9 mouse cellular contexts compared by ENCODE assay signal in the genomic region with DNA sequence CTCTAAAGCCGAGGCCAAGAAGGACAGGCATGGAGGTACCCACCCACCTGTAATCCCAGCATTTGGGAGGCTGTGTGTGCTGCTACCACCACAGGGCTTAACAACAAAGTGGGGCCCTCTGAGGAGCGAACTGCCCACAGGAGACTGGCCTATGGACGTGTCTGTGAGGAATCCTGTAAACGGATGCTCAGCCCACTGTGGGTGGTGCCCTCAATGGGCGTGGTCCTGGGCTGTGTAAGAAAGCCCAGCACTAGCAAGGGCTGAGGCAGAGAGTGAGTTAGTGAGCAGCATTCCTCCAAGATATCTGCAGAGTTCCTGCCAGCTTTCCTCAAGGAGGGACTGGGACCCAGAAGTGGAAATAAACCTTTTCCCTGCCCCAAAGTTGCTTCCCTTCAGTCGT.
A peak's percentile ranks its signal among the peaks of the same experiment; 100 is the strongest.
DNase-seq lines count a peak whose midpoint lies in the region; ATAC-seq and TF ChIP-seq lines count a peak whose summit lies in the region.
"Had no signal": no experiment of that assay in that cellular context is flagged by ENCODE, and none has a peak within 500 bp of the region (broad histone marks: within the 10 kb centered on the region; RNA-seq: fewer than 3 reads in every experiment).

No protein-coding gene starts in this region.

- no peak overlapping the region for H3K4me2 ChIP-seq in intestine, embryonic 16.5 days (ENCODE audit: low read depth, low read length)
- H3K4me2 ChIP-seq in liver, embryonic 16.5 days (ENCODE audit: low read depth, low read length), result no peak overlapping the region
- no peak overlapping the region for H3K4me2 ChIP-seq in forebrain, embryonic 16.5 days (ENCODE audit: low read length)
- H3K4me2 ChIP-seq: neural tube, embryonic 13.5 days had no signal

- no peak for ATAC-seq in intestine, embryonic 16.5 days
- ATAC-seq in liver, embryonic 16.5 days (ENCODE audit: low read depth), result peak; percentile 82
- no peak for ATAC-seq in forebrain, embryonic 16.5 days

- no peak overlapping the region for H3K4me3 ChIP-seq in intestine, embryonic 16.5 days (ENCODE audit: low read length)
- no peak overlapping the region for H3K4me3 ChIP-seq in liver, embryonic 16.5 days (ENCODE audit: low read depth, low read length)
- no peak overlapping the region for H3K4me3 ChIP-seq in forebrain, embryonic 16.5 days (replicated peaks; ENCODE audit: low read length)
- no peak overlapping the region for H3K4me3 ChIP-seq in cerebellum, adult 2 months (replicated peaks; ENCODE audit: insufficient read depth, low read depth, low read length)
- H3K4me3 ChIP-seq: neural tube, embryonic 13.5 days had no signal

- DNase-seq in MEL-GATA-1-ER (ENCODE audit: extremely low read depth, low read depth), result peak; percentile 7
- peak; percentile 62 for DNase-seq in c-Kit-positive CD71-positive TER-119-positive erythroid progenitor cells, embryonic 14.5 days (ENCODE audit: low spot score)
- no peak for DNase-seq in cerebellum, postnatal 25 days
- DNase-seq in urinary bladder, postnatal 4 days (ENCODE audit: low spot score in 2 of 2), result no peak
- no peak for DNase-seq in cerebellum, adult 2 months

- H3K4me1 ChIP-seq in intestine, embryonic 16.5 days (ENCODE audit: control insufficient read depth, insufficient read depth, low read length), result peaks cover 16% of the 10 kb centered on the region
- H3K4me1 ChIP-seq in liver, embryonic 16.5 days (ENCODE audit: control insufficient read depth, low read depth, low read length), result peaks cover 18% of the 10 kb centered on the region
- H3K4me1 ChIP-seq in forebrain, embryonic 16.5 days (replicated peaks; ENCODE audit: control insufficient read depth, insufficient read depth, low read length), result peaks cover 3% of the 10 kb centered on the region; the same call in 1 of the 2 replicates
- H3K4me1 ChIP-seq in cerebellum, adult 2 months (ENCODE audit: control insufficient read depth, insufficient read depth, low read length), result no peaks in the 10 kb centered on the region
- H3K4me1 ChIP-seq: neural tube, embryonic 13.5 days had no signal

- TF ChIP-seq CTCF in cerebellum, adult 2 months (IDR thresholded peaks at IDR 0.05; ENCODE audit: borderline replicate concordance, insufficient read depth, low read depth, low read length), result no peak

- 67% methylated on average over 6 of the region's 6 CpGs for WGBS in intestine, embryonic 16.5 days
- WGBS in liver, embryonic 16.5 days (ENCODE audit: insufficient replicate concordance), result 34% methylated on average over 6 of the region's 6 CpGs
- 79% methylated on average over 6 of the region's 6 CpGs for WGBS in forebrain, embryonic 16.5 days
- WGBS in cerebellum, adult 2 months, result 77% methylated on average over 6 of the region's 6 CpGs

- peaks cover 30% of the 10 kb centered on the region for H3K36me3 ChIP-seq in intestine, embryonic 16.5 days (ENCODE audit: control insufficient read depth, insufficient read depth, low read length)
- no peaks in the 10 kb centered on the region for H3K36me3 ChIP-seq in liver, embryonic 16.5 days (ENCODE audit: control insufficient read depth, insufficient read depth)
- peaks cover 19% of the 10 kb centered on the region for H3K36me3 ChIP-seq in forebrain, embryonic 16.5 days (ENCODE audit: control insufficient read depth, insufficient read depth)

- no peaks in the 10 kb centered on the region for H3K27me3 ChIP-seq in intestine, embryonic 16.5 days (replicated peaks; ENCODE audit: control insufficient read depth, insufficient read depth, low read length)
- H3K27me3 ChIP-seq in liver, embryonic 16.5 days (ENCODE audit: control insufficient read depth, insufficient read depth, low read depth, low read length), result no peaks in the 10 kb centered on the region
- H3K27me3 ChIP-seq in forebrain, embryonic 16.5 days (replicated peaks; ENCODE audit: control insufficient read depth, insufficient read depth, low read length), result no peaks in the 10 kb centered on the region
- H3K27me3 ChIP-seq in cerebellum, adult 2 months (ENCODE audit: control insufficient read depth, insufficient read depth, low read length), result no peaks in the 10 kb centered on the region
- H3K27me3 ChIP-seq: neural tube, embryonic 13.5 days had no signal

- peak overlapping the region; percentile 15; the same call in 1 of the 2 replicates for H3K27ac ChIP-seq in intestine, embryonic 16.5 days (ENCODE audit: low read length)
- H3K27ac ChIP-seq in liver, embryonic 16.5 days (ENCODE audit: low read length), result peak overlapping the region; percentile 6; the same call in 1 of the 2 replicates
- no peak overlapping the region for H3K27ac ChIP-seq in forebrain, embryonic 16.5 days (ENCODE audit: low read length)
- H3K27ac ChIP-seq in cerebellum, adult 2 months (ENCODE audit: insufficient read depth, low read length), result no peak overlapping the region

- TF ChIP-seq POLR2A in cerebellum, adult 2 months (IDR thresholded peaks at IDR 0.05; ENCODE audit: borderline replicate concordance, insufficient read depth, low read length), result no peak

- H3K9ac ChIP-seq in intestine, embryonic 16.5 days (ENCODE audit: low read depth, low read length), result no peak overlapping the region
- no peak overlapping the region for H3K9ac ChIP-seq in liver, embryonic 16.5 days (ENCODE audit: low read depth, low read length)
- H3K9ac ChIP-seq in forebrain, embryonic 16.5 days (replicated peaks; ENCODE audit: low read depth, low read length), result no peak overlapping the region
- H3K9ac ChIP-seq: neural tube, embryonic 13.5 days had no signal

- H3K9me3 ChIP-seq in intestine, embryonic 16.5 days (ENCODE audit: control insufficient read depth, low read length), result no peaks in the 10 kb centered on the region
- no peaks in the 10 kb centered on the region for H3K9me3 ChIP-seq in liver, embryonic 16.5 days (replicated peaks; ENCODE audit: control insufficient read depth, low read length)
- H3K9me3 ChIP-seq in forebrain, embryonic 16.5 days (ENCODE audit: control insufficient read depth, low read length), result no peaks in the 10 kb centered on the region
- H3K9me3 ChIP-seq: neural tube, embryonic 13.5 days had no signal

Comparison
In these comparisons a context has a peak if more than half of its experiments do, and no peak if none do; other contexts are left out.
1. DNase-seq: peak in MEL-GATA-1-ER (single experiment) and c-Kit-positive CD71-positive TER-119-positive erythroid progenitor cells, embryonic 14.5 days (single experiment); none in cerebellum, postnatal 25 days (0 of 2), urinary bladder, postnatal 4 days (0 of 2) and cerebellum, adult 2 months (0 of 2).
2. H3K27ac ChIP-seq: peak in intestine, embryonic 16.5 days (single experiment) and liver, embryonic 16.5 days (single experiment); none in forebrain, embryonic 16.5 days (single experiment) and cerebellum, adult 2 months (single experiment).